Mouse (Mus musculus) stomach, postnatal 0 days (tissue): Measurements from ENCODE around the gene Mrm3. TPM values are rescaled to one million over a fixed set of nuclear protein-coding genes. Genes with fewer than 3 reads are reported as not detected.
A peak's percentile ranks its signal among the peaks of the same experiment; 100 is the strongest.

ENCODE experiments used
- ATAC-seq: fragments of 200-750 bp; cut with Nextera tagmentation; 2 replicates; pipeline ENCODE4 v1.8.0; 2017; ENCODE audit not compliant: low FRiP score, low TSS enrichment
- DNase-seq: peaks from one replicate; pipeline ENCODE4 v3.0.0-alpha.2; 2016; ENCODE audit warnings: low spot score
- H3K27ac ChIP-seq: fragments of 300-500 bp; sonication (generic); replicated peaks from 2 replicates; pipeline ENCODE4 v1.5.1; 2014; ENCODE audit warnings: mild to moderate bottlenecking, control low read depth
- H3K27me3 ChIP-seq: fragments of 300-500 bp; sonication (generic); 2 replicates; pipeline ENCODE4 v1.6.1; 2014; ENCODE audit warnings: low read length; ENCODE audit not compliant: control insufficient read depth, insufficient read depth
- H3K36me3 ChIP-seq: fragments of 300-500 bp; sonication (generic); 2 replicates; pipeline ENCODE4 v1.6.1; 2014; ENCODE audit warnings: low read length, mixed read lengths; ENCODE audit not compliant: control insufficient read depth, insufficient read depth
- H3K4me1 ChIP-seq: fragments of 300-500 bp; sonication (generic); replicated peaks from 2 replicates; pipeline ENCODE4 v1.6.1; 2014; ENCODE audit warnings: antibody characterized with exemption; ENCODE audit not compliant: control insufficient read depth, insufficient read depth
- H3K4me2 ChIP-seq: fragments of 300-500 bp; sonication (generic); replicated peaks from 2 replicates; pipeline ENCODE4 v1.6.1; 2014; ENCODE audit warnings: low read depth, mild to moderate bottlenecking, control low read depth, moderate library complexity
- H3K4me3 ChIP-seq: fragments of 300-500 bp; sonication (generic); 2 replicates; pipeline ENCODE4 v1.5.1; 2014; ENCODE audit warnings: low read depth, low read length, control low read depth
- H3K9ac ChIP-seq: fragments of 300-500 bp; sonication (generic); 2 replicates; pipeline ENCODE4 v1.6.1; 2014; ENCODE audit warnings: mild to moderate bottlenecking, low read length, control low read depth, mixed read lengths
- H3K9me3 ChIP-seq: fragments of 300-500 bp; sonication (generic); 2 replicates; pipeline ENCODE4 v1.6.1; 2016; ENCODE audit warnings: low read length; ENCODE audit not compliant: control insufficient read depth
- CTCF ChIP-seq: IDR thresholded peaks from 2 replicates; pipeline ENCODE4 v1.5.1; 2016; ENCODE audit warnings: antibody characterized with exemption, low read depth, mild to moderate bottlenecking, moderate library complexity
- EP300 ChIP-seq: optimal IDR thresholded peaks from 2 replicates; pipeline ENCODE3; 2016; ENCODE audit warnings: antibody characterized with exemption
- WGBS: fragments of 180-500 bp; shearing (Covaris S2); extraction: QIAGEN DNeasy Blood & Tissue Kit; methylation state at CpG from one replicate; pipeline ENCODE4 v1.1.7; 2014; 5-methylcytosine and 5-hydroxymethylcytosine counted together
- polyA plus RNA-seq: library from polyadenylated mRNA; unstranded; fragments of >200 nt; fragmentation: Nextera tagmentation; extraction: Ambion mirVana; gene quantifications from 2 replicates; pipeline ENCODE4 v1.2.1, GENCODE M21; 2015

Gene Mrm3
- polyA plus RNA-seq, 1 experiment from 2014 or later = 14.7 TPM

DNA sequence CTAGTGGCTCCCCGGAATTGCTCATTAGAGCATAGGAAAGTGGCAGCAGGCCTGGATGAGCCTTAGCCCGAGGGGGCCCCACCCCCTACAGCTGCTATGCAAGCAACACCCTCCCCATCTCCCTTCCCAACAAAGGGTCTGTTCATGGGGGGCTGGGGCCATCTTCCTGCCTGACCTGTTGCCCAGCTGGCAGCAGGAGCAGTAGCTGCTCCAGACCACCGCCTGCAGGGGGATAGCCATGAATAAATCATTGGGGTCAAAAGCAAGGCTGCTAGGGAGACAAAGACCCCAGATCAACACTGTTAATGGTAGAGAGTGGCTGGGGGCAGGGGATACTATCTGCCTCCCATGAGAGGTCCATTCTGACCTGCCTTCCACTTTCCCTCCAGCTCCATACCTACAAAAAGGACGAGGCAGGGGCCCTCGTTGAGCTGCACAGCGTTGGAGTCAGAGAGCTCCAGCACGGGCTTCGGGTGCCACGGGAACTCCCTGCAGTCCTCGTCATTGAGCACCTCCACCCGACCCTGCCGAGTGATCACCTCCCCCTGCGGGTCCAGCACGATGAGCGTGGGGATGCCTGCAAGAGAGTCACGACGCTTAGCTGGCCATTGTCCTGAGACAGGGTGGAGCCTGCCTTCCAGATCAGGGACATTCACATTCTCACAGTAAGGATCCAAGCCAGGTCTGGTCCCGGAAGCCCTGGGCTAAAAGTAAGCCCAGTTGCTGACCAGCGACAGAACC is 19.3 kb downstream of the Mrm3 start:
- WGBS = 33% methylated on average over 19 of the region's 19 CpGs
- Histone ChIP-seq H3K36me3 (peaks cover 10% of the 10 kb centered on the region), H3K4me2 (no peak overlapping the region), H3K9ac (no peak overlapping the region), H3K4me1 (no peaks in the 10 kb centered on the region), H3K27me3 (no peaks in the 10 kb centered on the region), H3K4me3 (no peak overlapping the region), H3K9me3 (no peaks in the 10 kb centered on the region), H3K27ac (no peak overlapping the region)
- no peak for ATAC-seq
- no peak for TF ChIP-seq CTCF
- no peak for TF ChIP-seq EP300
- DNase-seq = no peak

DNA sequence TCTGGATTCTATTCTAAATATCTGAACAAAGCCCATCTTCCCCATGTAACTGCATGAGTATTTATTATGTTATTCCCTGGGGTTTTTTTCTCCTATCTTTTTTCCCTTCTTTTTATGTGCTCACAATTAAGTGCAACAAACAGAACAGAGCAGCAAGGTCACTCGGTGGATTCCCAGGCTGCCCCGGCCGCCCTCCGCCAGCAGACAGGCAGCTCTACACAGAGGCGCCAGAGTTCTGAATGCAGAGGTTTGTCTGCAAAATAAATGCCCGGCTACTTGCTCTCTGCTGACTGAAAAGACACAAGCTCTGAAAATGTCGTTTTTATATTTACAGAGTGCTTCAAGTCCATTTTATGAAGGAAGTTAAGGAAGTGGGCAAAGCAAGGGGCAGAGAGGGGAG is 24.0 kb downstream of the Mrm3 start:
- Histone ChIP-seq H3K36me3 (peaks cover 3% of the 10 kb centered on the region; the same call in 1 of the 2 replicates), H3K4me3 (no peak overlapping the region), H3K27ac (peak overlapping the region; percentile 41; the same call in 1 of the 2 replicates), H3K9me3 (no peaks in the 10 kb centered on the region), H3K27me3 (no peaks in the 10 kb centered on the region), H3K9ac (no peak overlapping the region), H3K4me2 (no peak overlapping the region), H3K4me1 (no peaks in the 10 kb centered on the region)
- 65% methylated on average over 7 of the region's 7 CpGs for WGBS
- no peak for ATAC-seq
- TF ChIP-seq CTCF = no peak
- DNase-seq = no peak

DNA sequence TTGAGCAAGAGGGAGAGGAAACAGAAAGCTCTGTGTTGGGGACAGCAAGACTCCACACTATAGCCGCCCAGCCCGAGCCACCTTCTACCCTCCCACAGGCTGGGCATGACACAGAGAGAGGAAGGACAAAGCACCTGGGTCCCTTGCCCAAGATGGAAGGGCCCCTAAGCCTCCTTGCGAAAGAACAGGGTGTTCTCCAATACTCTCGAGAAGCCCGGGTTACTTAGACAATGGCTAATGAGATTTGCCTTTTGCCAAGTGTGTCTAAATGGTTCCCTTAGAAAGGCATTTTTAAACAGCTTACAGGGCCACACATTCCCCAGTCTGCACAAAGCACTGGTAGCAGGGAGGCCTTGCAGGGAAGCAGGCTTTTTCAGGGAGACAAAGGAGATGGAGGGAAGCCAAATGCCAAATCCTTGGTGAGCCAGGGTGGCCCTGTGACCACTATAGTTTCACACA is 24.5 kb downstream of the Mrm3 start:
- no peaks in the 10 kb centered on the region for H3K27me3 ChIP-seq
- H3K9me3 ChIP-seq = no peaks in the 10 kb centered on the region
- H3K4me1 ChIP-seq = no peaks in the 10 kb centered on the region
- H3K4me3 ChIP-seq = no peak overlapping the region
- ATAC-seq (peak; percentile 24; the same call in 1 of the 2 replicates), DNase-seq (no peak)
- H3K27ac ChIP-seq = peak overlapping the region; percentile 53
- no peak for TF ChIP-seq CTCF
- no peak for TF ChIP-seq EP300
- 36% methylated on average over 5 of the region's 5 CpGs for WGBS
- H3K36me3 ChIP-seq = peaks cover 3% of the 10 kb centered on the region; the same call in 1 of the 2 replicates
- H3K9ac ChIP-seq = no peak overlapping the region
- no peak overlapping the region for H3K4me2 ChIP-seq

DNA sequence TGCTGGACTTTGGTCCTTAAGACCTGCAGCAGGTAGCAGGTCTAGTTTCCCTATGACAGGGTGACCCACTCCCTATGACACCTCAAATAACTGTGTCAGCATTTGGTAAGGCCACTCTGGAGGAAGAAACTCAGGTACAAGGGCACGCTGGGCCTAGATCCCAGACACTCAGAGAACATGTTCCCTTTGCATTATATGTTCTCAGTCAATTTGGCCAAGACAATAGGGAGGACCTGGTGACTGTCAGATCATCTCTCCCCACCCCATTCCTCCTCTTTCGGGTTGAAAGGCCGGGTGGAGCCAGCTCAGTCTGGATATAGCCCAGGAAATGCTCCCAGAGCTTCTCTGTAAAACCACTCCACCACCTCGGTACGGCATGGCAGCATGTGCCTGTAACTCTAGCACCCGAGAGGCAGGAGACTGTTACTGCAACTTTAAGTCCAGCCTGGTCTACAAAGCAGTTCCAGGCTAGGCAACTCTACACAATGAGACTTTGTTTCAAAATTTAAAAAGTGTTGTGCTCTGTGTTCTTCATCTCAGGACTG is 25.1 kb downstream of the Mrm3 start:
- no peaks in the 10 kb centered on the region for H3K4me1 ChIP-seq
- peak overlapping the region; percentile 53 for H3K27ac ChIP-seq
- 0 out of 2 replicates have a peak overlapping the region, but pooled peaks have one; percentile 3 for H3K9ac ChIP-seq
- DNase-seq = no peak
- H3K36me3 ChIP-seq = peaks cover 3% of the 10 kb centered on the region; the same call in 1 of the 2 replicates
- no peaks in the 10 kb centered on the region for H3K27me3 ChIP-seq
- no peak overlapping the region for H3K4me3 ChIP-seq
- no peak for ATAC-seq
- no peak overlapping the region for H3K4me2 ChIP-seq
- H3K9me3 ChIP-seq = no peaks in the 10 kb centered on the region
- WGBS = 59% methylated on average over 6 of the region's 6 CpGs
- no peak for TF ChIP-seq EP300
- 0 out of 2 replicates have a peak, but pooled peaks have one; percentile 8 for TF ChIP-seq CTCF

DNA sequence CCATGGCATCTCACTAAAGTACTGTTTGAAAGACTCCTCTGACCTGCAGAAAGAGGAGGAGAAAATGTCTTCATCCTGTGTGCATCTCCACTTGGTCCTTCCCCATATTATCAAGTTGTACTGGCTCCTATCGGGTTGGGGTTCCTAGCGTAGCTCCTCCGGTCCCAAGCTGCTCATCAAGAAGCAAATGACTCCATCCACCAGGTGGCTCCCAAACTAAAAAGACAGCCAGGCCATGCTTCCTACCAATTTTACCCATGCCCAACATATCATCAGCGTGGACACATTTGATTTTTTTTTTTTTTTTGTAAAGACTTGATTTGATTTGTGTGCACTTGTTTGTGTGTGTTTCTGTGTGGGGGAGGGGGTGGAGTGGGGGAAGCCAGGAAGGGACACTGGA is 28.9 kb downstream of the Mrm3 start:
- TF ChIP-seq CTCF = peak; percentile 67
- no peak for TF ChIP-seq EP300
- no peaks in the 10 kb centered on the region for H3K4me1 ChIP-seq
- no peaks in the 10 kb centered on the region for H3K9me3 ChIP-seq
- H3K9ac ChIP-seq = no peak overlapping the region
- no peak overlapping the region for H3K4me3 ChIP-seq
- WGBS = 72% methylated on average over 4 of the region's 4 CpGs
- H3K36me3 ChIP-seq = peaks cover 5% of the 10 kb centered on the region; the same call in 1 of the 2 replicates
- no peaks in the 10 kb centered on the region for H3K27me3 ChIP-seq
- H3K4me2 ChIP-seq = no peak overlapping the region
- ATAC-seq (no peak), DNase-seq (no peak)
- no peak overlapping the region for H3K27ac ChIP-seq
